Mouse (Mus musculus): ENCODE results near the gene Nckap5l. TPM values are rescaled to one million over a fixed set of nuclear protein-coding genes. Genes with fewer than 3 reads are reported as not detected.

Gene Nckap5l
- polyA plus RNA-seq, 1 experiment from 2014 or later = 14.9 TPM

- H3K36me3 ChIP-seq = no peaks in the 10 kb centered on the region
- 73% methylated on average over 6 of the region's 6 CpGs for WGBS
- no peak overlapping the region for H3K27ac ChIP-seq
- H3K4me3 ChIP-seq = no peak overlapping the region
- H3K4me2 ChIP-seq (replicated peaks) = no peak overlapping the region
- ATAC-seq (ENCODE audit: low FRiP score) = no peak
- H3K4me1 ChIP-seq = no peaks in the 10 kb centered on the region
- H3K9ac ChIP-seq = no peak overlapping the region
- no peaks in the 10 kb centered on the region for H3K27me3 ChIP-seq
- no peaks in the 10 kb centered on the region for H3K9me3 ChIP-seq (replicated peaks)
Observed at GRCm38 (mm10) chr15:99484745-99485144, 27.2 kb upstream of the Nckap5l start.

DNA sequence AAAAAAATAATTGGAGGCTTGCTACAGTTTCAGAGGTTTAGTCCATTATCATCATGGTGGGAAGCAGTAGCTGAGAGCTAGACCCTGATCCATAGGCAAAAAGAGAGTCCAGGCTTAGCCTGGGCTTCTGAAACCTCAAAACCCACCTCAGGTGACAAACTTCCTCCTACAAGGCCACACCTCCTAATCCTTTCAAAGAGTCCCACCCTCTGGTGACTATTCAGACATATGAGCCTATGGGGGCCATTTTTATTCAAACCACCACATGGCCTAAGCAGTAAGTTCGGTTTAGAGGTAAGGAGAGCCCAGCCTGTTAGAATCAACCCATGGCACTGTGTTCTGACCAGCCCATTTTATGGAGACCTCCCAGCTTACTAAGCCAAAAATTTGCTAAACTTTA is 18.3 kb upstream of the Nckap5l start:
- H3K4me2 ChIP-seq (replicated peaks) = no peak overlapping the region
- peaks cover 11% of the 10 kb centered on the region for H3K4me1 ChIP-seq
- no peak for ATAC-seq (ENCODE audit: low FRiP score)
- no peak overlapping the region for H3K4me3 ChIP-seq
- H3K27me3 ChIP-seq = no peaks in the 10 kb centered on the region
- no peaks in the 10 kb centered on the region for H3K36me3 ChIP-seq
- WGBS = 71% methylated on average over 1 of the region's 1 CpGs
- H3K9ac ChIP-seq = no peak overlapping the region
- H3K9me3 ChIP-seq (replicated peaks) = no peaks in the 10 kb centered on the region
- H3K27ac ChIP-seq = no peak overlapping the region

DNA sequence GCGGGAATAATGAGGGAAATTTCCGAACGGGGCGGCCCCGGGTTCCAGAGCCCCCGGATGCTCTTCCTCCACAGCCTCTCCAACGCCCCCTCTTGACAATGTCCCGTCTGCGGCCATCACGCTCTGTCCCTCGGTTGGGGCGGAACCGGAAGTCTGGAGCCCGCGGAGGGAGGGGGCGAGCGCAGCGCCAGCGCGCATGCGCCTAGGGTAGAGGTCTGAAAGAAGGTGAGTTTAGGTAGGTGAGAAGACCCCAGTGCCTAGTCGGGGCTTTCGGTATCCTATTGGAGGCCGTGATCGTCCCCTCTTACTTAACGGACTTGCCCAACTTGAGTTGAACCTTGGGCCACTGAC is 17.0 kb upstream of the Nckap5l start, which contains the start of gene Bcdin3d:
Gene Bcdin3d, minus strand, starts transcription at position 155 of the 351 bp plus-strand sequence.
- under 1% methylated on average over 26 of the region's 26 CpGs for WGBS

DNA sequence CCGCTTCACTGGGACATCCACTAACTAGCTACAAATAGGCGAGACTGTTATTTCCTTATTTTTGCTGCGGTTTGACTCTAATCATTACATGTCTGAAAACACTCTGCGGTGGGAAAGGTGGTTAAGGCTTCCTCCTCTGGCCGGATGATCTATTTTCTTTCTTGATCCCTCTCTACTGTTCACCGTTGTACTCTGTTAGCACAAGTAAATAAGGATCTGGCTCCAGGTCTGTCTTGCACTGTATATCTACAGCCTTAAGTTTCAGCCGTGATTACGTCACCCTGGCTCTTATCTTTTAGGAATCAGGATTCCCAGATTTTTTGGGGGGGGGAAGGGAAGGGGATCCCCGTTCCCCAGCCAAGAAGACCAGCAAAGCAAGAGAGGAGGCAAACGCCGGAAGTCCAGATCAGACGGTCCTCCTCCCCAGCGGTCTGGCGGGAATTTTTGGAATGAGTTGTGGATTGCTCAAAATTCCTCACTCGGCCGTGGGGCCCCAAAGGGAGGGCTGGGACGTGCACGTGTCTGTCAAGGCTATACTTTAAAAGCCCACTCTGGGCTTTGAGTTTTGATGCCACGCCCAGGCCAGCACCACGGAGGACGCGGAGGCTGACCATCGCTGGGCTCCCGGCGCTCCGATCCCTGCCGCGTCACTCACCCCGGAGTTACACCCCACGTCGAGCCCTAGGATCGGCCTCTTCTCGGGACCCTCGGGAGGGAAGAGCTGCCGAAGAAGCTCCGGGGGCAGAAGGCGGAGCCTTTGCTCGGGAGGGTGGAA is 16.4 kb upstream of the Nckap5l start:
- Histone ChIP-seq H3K4me1 (peaks cover 11% of the 10 kb centered on the region), H3K36me3 (0 out of 2 replicates have a peak, but pooled peaks cover 11% of the 10 kb centered on the region), H3K9ac (peak overlapping the region; percentile 79), H3K9me3 (replicated peaks) (no peaks in the 10 kb centered on the region), H3K4me2 (replicated peaks) (peak overlapping the region; percentile 65), H3K4me3 (peak overlapping the region; percentile 83), H3K27me3 (no peaks in the 10 kb centered on the region), H3K27ac (peak overlapping the region; percentile 93)
- peak; percentile 88 for ATAC-seq (ENCODE audit: low FRiP score)
- WGBS = 6% methylated on average over 38 of the region's 38 CpGs

More for the DNA sequence above, 17.0 kb upstream of the Nckap5l start, which contains the start of gene Bcdin3d:
- Histone ChIP-seq H3K4me1 (peaks cover 11% of the 10 kb centered on the region), H3K4me3 (peak within 1 kb of the TSS; percentile 83), H3K36me3 (0 out of 2 replicates have a peak, but pooled peaks cover 11% of the 10 kb centered on the region), H3K9ac (peak within 1 kb of the TSS; percentile 79), H3K27ac (peak within 1 kb of the TSS; percentile 93), H3K27me3 (no peaks in the 10 kb centered on the region), H3K4me2 (replicated peaks) (peak within 1 kb of the TSS; percentile 65), H3K9me3 (replicated peaks) (no peaks in the 10 kb centered on the region)
- ATAC-seq (ENCODE audit: low FRiP score) = peak; percentile 87

DNA sequence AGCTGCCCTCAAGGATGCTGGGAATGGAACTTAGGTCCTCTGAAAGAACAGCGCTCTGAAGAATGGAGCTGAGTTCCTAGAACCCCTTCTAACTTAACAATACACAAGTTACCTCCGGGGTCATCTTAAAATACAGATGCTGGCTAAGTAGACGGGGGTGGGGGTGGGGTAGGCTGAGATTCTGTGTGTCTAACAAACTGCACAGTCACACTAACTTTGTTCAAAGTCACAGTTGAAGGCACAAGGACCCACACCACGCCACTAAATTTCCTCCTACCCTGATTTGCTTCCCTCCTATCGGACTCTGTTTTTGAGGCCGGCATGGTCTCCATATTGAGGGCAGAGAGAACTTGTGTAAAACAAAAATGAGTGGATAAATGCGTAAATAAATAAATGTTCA is 15.4 kb upstream of the Nckap5l start:
- H3K9ac ChIP-seq = no peak overlapping the region
- no peaks in the 10 kb centered on the region for H3K9me3 ChIP-seq (replicated peaks)
- H3K27me3 ChIP-seq = no peaks in the 10 kb centered on the region
- H3K27ac ChIP-seq = no peak overlapping the region
- ATAC-seq (ENCODE audit: low FRiP score) = no peak
- WGBS = 89% methylated on average over 7 of the region's 7 CpGs
- no peak overlapping the region for H3K4me2 ChIP-seq (replicated peaks)
- no peak overlapping the region for H3K4me3 ChIP-seq
- H3K36me3 ChIP-seq = 0 out of 2 replicates have a peak, but pooled peaks cover 11% of the 10 kb centered on the region
- peaks cover 11% of the 10 kb centered on the region for H3K4me1 ChIP-seq

DNA sequence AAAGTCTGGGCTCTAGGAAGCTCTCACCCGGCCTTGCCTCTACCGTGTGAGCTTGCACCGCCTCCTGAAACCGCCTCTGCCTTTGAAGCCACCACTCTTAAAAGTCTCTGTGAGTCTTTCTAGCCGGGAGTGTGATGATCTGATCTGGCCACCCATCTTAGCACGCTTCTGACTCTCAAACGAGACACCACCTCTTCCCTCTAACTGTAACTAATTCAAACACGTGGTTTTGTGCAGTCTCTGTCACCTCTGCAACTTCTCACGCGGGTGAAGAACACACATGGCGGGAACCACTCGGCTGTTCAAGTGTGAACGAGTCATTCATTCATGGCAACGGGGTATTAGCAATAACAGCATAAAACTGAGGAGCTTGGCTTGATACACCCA is 14.1 kb upstream of the Nckap5l start:
- Histone ChIP-seq H3K4me2 (replicated peaks) (no peak overlapping the region), H3K4me1 (peaks cover 11% of the 10 kb centered on the region), H3K36me3 (0 out of 2 replicates have a peak, but pooled peaks cover 11% of the 10 kb centered on the region), H3K4me3 (no peak overlapping the region), H3K27ac (no peak overlapping the region), H3K9me3 (replicated peaks) (no peaks in the 10 kb centered on the region), H3K9ac (no peak overlapping the region), H3K27me3 (no peaks in the 10 kb centered on the region)
- 80% methylated on average over 14 of the region's 14 CpGs for WGBS
- no peak for ATAC-seq (ENCODE audit: low FRiP score)

- Histone ChIP-seq H3K9ac (no peak overlapping the region), H3K27me3 (no peaks in the 10 kb centered on the region), H3K4me2 (replicated peaks) (no peak overlapping the region), H3K36me3 (0 out of 2 replicates have a peak, but pooled peaks cover 11% of the 10 kb centered on the region), H3K4me3 (no peak overlapping the region), H3K4me1 (peaks cover 11% of the 10 kb centered on the region), H3K9me3 (replicated peaks) (no peaks in the 10 kb centered on the region), H3K27ac (no peak overlapping the region)
- 62% methylated on average over 17 of the region's 17 CpGs for WGBS
- ATAC-seq (ENCODE audit: low FRiP score) = no peak
Observed at GRCm38 (mm10) chr15:99470971-99471676, 13.6 kb upstream of the Nckap5l start.

DNA sequence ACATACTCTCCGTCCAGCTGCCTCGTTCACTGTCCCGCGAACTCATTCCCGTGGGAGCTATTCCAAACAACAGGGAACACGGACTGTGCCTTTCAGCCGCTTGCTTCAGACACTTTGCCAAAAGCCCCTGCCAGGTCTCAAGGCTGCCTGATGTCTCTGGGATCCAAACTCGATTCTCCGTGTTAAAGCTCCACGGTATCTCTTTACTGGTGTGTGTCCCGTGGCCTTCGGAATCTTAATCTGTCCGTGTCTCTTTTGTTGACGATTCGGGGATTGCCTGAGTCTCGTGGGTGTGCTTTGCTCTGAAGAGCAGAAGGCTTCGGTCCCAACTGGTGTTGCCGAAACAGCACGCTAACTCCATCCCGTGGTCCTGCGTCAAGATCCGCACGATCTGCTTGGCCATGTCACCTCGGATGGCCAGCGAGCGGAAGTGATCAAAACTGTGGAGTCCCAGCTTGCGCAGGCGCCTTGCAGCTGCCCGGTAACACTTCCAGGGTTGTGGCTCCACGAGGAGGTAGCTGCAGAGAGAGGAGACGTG is 12.7 kb upstream of the Nckap5l start:
- no peak for ATAC-seq (ENCODE audit: low FRiP score)
- Histone ChIP-seq H3K36me3 (0 out of 2 replicates have a peak, but pooled peaks cover 11% of the 10 kb centered on the region), H3K4me2 (replicated peaks) (no peak overlapping the region), H3K27me3 (no peaks in the 10 kb centered on the region), H3K4me3 (no peak overlapping the region), H3K9me3 (replicated peaks) (no peaks in the 10 kb centered on the region), H3K9ac (no peak overlapping the region), H3K4me1 (peaks cover 11% of the 10 kb centered on the region), H3K27ac (no peak overlapping the region)
- WGBS = 92% methylated on average over 31 of the region's 31 CpGs

- H3K36me3 ChIP-seq = 0 out of 2 replicates have a peak, but pooled peaks cover 11% of the 10 kb centered on the region
- no peak overlapping the region for H3K9ac ChIP-seq
- no peak overlapping the region for H3K27ac ChIP-seq
- 96% methylated on average over 4 of the region's 4 CpGs for WGBS
- no peaks in the 10 kb centered on the region for H3K9me3 ChIP-seq (replicated peaks)
- H3K4me1 ChIP-seq = peaks cover 7% of the 10 kb centered on the region
- no peak overlapping the region for H3K4me2 ChIP-seq (replicated peaks)
- no peaks in the 10 kb centered on the region for H3K27me3 ChIP-seq
- ATAC-seq (ENCODE audit: low FRiP score) = no peak
- H3K4me3 ChIP-seq = no peak overlapping the region
Observed at GRCm38 (mm10) chr15:99469736-99470135, 12.2 kb upstream of the Nckap5l start.

DNA sequence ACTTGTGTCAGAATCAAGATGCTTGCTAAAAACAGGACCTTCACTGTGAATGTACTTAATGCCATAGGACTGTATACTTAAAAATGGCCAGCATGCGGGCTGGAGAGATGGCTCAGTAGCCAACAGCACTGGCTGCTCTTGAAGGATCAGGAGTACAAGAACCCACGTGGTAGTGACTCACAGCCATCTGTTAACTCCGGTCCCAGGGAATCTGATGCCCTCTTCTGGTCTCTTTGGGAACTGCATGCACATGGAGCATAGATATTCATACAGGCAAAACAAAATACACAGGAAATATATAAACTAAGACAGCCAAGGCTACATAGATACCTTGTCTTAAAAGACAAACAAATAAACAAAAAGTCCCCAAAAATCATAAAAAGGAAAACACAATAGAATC is 11.5 kb upstream of the Nckap5l start:
- Histone ChIP-seq H3K27me3 (no peaks in the 10 kb centered on the region), H3K27ac (no peak overlapping the region), H3K4me2 (replicated peaks) (no peak overlapping the region), H3K4me3 (no peak overlapping the region), H3K36me3 (0 out of 2 replicates have a peak, but pooled peaks cover 11% of the 10 kb centered on the region), H3K9me3 (replicated peaks) (no peaks in the 10 kb centered on the region), H3K4me1 (peaks cover 7% of the 10 kb centered on the region), H3K9ac (no peak overlapping the region)
- no peak for ATAC-seq (ENCODE audit: low FRiP score)
- 48% methylated on average over 3 of the region's 3 CpGs for WGBS

DNA sequence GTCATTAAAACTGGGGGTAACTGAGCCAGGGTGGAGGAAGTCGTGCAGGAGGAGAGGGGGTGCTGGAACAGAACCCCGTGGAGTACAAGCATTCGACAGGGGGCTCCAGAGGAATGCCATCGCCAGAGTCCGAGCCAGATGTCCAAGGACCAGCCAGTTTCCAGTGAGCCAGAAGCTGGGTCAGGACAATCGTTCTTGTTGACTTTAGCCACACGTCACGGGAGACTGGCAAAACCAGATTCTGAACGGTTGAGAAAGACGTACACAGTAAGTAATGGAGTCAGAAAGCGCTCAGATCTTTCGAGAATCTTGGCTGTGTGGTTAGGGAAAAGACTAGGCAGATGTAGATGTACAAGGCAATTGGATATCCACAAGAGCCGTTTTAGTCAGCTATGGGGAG is 5.6 kb upstream of the Nckap5l start:
- Histone ChIP-seq H3K4me3 (no peak overlapping the region), H3K27me3 (no peaks in the 10 kb centered on the region), H3K9ac (no peak overlapping the region)

DNA sequence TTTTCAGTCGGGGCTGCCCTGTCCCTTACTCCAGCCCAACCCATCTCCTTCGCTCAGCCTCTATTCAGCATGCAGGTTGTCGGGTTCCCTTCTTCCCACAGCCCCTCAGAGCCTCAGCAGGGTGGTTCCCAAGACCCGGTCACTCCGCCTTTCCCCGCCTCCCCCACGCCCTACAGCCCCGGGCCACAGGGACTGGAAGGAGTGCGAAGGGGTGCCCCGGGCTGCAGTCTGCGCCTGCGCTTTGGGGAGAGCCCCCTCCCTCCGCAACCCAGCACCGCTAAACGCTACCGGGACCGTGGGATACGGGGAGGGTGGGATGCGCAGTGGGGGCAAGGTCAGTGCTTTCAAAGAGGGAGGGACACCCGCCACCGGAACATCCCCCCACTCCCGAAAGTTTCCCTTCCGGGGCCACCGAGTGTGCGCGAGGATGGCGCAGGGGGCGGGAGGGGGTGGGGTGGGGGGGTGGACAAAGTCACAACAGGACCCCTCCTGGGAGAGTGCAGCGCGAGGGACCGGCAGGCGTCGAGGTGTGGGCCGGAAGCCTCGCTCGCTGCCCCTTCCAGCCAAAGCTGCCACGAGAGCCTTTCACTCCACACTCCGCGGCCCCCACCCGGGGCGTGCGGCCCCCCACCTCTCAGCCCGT is 464 bp downstream of the Nckap5l start:
- peak; percentile 77 for ATAC-seq (ENCODE audit: low FRiP score)
- Histone ChIP-seq H3K27me3 (no peaks in the 10 kb centered on the region), H3K4me2 (replicated peaks) (peak overlapping the region; percentile 80), H3K36me3 (no peaks in the 10 kb centered on the region; the same call in 1 of the 2 replicates), H3K9me3 (replicated peaks) (no peaks in the 10 kb centered on the region), H3K9ac (peak overlapping the region; percentile 82), H3K4me1 (peaks cover 45% of the 10 kb centered on the region), H3K4me3 (peak overlapping the region; percentile 88), H3K27ac (peak overlapping the region; percentile 87)
- WGBS = under 1% methylated on average over 38 of the region's 43 CpGs

More for the DNA sequence above, 5.6 kb upstream of the Nckap5l start:
- 71% methylated on average over 13 of the region's 13 CpGs for WGBS
- Histone ChIP-seq H3K9me3 (replicated peaks) (no peaks in the 10 kb centered on the region), H3K36me3 (no peaks in the 10 kb centered on the region), H3K27ac (no peak overlapping the region), H3K4me2 (replicated peaks) (no peak overlapping the region), H3K4me1 (peaks cover 5% of the 10 kb centered on the region)
- ATAC-seq (ENCODE audit: low FRiP score) = no peak

Measured in hindbrain, embryonic 12.5 days (tissue).